Mouse (Mus musculus) embryo, embryonic 9.5 days (tissue): ENCODE data around the gene Lonp1.
"Not testable (repeated sequence)": the region's sequence is repeated elsewhere in the genome, so short reads cannot be mapped to it uniquely, and the experiment has no call there.

Source experiments
- DNase-seq: peaks from one replicate; pipeline ENCODE4 v3.0.0-alpha.2; 2017; ENCODE audit errors: extremely low spot score

The Lonp1 gene

DNA sequence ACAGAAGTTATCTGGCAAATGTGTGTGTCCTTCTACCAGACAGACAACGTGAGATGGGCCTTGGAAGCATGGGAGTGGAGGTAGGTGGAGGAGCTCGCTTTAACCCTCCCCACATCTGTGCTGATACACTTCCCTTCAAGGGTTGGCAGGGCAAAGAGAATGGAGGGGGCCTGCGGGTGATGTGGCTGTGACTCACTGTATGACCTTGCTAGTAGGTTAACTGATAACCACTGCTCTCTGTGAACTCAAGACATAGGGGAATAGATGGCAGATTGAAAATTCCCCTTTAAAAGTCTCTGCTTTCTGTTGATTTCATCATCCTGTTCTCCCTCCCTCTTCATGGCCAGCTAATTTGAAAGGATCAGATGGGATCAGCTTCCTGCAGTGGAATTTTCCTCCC is 1.2 kb downstream of the Lonp1 start:
- DNase-seq: no peak

DNA sequence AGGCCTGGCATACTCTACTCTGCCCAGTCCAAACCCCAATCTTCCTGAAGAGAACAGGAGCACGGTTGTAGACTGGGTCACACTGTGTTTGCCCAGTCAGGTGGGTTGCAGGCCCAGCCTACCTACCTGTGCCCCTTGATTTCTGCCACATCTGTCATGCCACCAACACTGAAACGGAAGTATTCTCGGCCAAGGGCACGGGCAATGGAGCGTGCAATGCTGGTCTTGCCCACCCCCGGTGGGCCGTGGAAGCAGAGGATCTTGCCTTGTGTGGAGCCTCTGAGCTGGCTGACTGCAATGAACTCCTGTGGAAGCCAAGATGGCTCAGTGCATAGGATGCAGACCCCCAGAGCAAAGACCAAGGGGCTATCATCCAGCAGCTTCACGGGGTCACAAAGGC is 9.1 kb downstream of the Lonp1 start:
- no peak for DNase-seq

DNA sequence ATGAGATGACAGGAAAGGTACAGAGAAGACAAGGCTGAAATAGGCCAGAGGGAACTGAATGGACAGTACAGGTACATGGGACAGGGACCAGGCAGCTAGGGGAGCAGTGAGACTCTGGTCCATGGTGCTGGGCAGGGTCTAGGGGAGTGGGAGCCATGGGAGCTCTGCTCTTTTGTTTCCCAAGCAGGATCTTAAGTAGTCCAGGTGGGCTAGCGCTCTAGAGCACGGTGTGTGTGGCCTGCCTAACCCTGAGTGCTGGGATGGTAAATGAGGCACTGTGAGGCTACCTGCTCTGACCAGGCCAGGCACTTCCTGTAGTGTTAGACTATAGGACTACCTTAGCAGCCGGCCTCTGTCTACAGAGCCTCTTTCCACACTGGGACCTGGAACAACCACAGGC is 10.0 kb downstream of the Lonp1 start:
- no peak for DNase-seq

DNA sequence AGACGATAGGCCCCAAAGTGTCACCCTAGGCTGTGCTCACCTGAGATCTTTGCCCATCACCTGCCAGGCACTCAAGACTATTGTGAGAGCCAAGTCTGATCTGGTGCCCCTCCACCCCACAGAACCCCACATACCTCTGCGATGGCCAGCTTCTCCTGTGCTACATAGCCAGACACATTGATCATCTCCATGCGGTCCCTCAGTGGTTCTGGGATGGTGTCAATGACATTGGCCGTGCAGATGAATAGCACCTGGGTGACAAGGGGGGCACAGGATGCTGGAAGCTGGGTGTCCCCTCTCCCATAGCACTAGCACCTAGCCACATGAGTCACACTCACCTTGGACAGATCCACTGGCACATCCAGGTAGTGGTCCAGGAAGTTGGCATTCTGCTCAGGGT is 10.9 kb downstream of the Lonp1 start:
- no peak for DNase-seq

DNA sequence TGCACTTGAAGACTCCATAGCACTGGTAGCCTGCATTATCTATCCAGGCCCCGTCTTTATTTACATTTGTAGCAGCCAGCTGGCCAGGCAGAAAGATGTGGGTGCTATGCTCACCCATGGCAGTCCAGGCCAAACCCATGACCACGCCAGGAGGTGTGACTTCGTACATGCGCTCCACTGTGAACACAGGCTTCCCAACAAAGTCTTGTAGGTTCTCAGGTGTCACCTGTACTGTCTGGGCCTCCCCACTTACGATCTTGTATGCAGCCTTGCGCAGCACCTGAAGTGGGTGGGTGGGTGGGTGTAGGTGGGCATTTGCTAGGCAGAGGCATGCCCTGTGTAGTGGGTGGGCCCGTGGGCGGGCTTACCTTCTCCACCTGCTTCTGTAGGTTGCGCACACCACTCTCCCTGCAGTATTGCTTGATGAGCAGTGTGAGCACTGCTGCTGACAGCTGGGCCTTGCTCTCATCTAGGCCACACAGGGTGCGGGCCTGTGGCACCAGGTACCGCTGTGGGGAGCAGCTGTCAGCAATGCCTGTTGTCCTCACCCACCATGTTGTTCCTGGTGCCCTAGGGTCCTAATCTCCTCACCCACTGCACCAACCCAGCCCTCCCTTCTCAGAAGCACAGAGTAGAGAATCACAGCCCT is 11.4 kb downstream of the Lonp1 start:
- DNase-seq: no peak

DNA sequence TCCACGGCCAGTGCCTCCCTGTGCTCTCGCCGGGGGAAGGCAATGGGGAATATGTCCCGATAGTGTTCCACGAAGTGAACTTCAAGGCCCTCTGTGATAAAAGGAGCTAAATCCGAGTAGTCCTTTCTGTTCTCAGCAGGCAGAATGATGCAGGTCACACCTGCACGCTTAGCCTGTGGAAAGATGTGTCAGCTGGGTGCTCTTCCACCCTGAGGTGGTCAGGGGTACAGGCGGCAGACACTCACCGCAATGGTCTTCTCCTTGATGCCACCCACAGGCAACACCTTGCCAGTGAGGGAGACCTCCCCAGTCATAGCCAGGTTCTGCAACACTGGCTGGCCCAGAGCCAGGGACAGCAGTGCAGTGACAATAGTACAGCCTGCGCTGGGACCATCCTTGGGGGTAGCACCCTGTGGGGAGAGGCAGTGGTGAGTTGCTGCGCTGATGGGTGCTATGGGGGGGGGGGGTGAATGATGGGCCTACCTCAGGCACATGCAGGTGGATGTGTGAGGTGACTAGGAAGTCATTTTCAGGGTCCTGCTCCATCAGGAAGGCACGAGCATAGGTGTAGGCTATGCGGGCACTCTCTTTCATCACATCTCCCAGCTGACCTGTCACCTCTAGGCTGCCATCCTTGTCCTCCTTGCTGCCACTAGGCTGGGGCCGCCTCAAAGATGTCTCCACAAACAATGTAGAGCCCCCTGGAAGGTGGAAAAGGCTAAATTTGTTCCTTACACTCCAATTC is 12.1 kb downstream of the Lonp1 start:
- no peak for DNase-seq

DNA sequence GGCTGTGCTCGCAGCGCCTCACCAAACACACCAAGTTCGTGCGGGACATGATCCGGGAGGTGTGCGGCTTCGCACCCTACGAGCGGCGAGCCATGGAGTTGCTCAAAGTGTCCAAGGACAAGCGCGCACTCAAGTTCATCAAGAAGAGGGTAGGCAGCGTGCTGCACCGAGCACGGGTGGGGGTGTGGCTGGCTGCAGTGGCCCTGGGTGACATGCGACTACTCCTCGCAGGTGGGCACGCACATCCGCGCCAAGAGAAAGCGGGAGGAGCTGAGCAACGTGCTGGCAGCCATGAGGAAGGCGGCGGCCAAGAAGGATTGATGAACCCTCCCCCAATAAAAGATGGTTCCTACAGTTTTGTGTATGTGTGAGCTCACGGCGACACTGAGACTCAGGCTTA is 12.8 kb downstream of the Lonp1 start:
- DNase-seq: not testable (repeated sequence)

DNA sequence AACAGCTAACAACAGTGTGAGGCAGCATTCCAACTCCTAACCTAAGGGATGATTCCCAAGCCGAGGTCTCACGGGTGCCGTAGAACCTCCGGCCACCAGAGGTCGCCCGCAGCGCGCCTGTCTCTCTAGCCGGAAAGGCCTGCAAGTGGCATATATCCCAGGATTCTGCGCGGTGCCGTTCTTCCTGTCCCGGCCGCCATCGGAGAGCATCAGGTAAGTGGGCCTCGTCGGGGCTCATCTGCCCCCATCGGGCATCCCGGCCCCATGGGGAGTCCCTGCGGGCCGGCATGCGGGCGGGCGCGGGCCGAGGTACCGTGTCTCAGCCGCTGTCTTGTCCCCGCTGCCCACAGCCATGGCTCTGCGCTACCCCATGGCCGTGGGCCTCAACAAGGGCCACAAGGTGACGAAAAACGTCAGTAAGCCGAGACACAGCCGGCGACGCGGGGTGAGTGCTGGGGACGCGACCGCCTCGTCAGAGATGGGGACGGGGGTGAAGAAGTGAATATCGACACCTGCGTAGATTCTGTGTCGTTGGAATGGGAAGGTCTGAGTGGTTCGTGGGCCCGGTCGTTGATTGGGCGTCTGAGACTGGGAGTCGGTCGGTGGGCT is 13.3 kb downstream of the Lonp1 start, which contains the start of gene Rpl36:
Gene Rpl36 (plus strand): TSS at position 181 of the 609 bp plus-strand sequence.
- DNase-seq: peak; percentile 95

DNA sequence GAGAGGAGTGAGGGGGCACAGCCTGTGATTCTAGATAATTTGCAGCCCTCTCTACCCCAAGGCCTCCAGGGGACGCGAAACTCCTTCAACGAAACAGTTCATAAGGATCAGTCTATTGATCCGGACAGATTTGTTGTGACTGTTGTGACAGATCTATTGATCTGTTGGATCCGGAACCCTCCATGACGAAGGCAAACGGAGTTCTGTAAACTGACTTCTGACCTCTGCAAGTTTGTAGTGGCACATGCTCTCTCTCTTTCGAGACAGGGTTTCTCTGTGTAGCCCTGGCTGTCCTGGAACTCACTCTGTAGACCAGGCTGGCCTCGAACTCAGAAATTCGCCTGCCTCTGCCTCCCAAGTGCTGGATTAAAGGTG is 14.1 kb downstream of the Lonp1 start:
- DNase-seq: not testable (repeated sequence)

GRCm38 (mm10) chr17:56611861-56612564 is 14.7 kb downstream of the Lonp1 start:
- DNase-seq: peak; percentile 84

GRCm38 (mm10) chr17:56611323-56611722 is 15.4 kb downstream of the Lonp1 start:
- DNase-seq: no peak

DNA sequence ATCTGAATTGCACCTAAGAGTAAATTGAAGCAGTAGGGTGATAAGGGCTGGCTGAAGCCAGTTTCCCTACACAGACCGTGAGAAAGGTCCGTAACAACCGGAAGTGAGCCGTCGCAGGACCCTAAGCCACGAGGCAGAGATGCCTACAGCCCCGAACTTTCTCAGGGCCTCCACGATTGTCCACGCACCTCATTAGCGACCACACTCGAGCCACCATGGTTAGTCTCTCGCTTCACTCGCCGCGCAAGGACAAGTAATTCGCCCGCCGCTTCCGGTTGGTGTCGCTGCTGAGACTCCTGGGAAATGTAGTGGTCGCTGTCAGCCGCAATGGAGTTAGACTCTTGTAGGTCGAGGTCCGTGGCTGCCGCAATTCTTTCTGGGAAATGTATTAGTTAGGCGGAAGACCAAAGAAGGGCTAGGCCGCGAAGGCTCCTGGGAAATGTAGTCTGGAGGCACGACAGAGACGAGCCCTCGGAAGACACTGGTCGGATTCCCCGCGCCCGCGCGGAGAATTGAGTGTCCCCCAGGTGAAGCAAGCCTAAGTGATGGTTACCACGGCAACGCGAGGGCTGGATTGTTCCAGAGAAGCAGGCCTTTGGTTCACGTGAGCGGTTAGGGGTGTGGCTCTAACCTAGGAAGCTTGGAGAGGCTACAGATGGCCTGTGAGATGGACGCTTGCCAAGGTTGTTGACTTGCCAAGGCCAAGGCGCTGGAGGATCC is 17.1 kb downstream of the Lonp1 start, which contains the start of gene 2410015M20Rik:
Gene 2410015M20Rik (minus strand): TSS at position 320 of the 720 bp plus-strand sequence.
- peak; percentile 91 for DNase-seq

DNA sequence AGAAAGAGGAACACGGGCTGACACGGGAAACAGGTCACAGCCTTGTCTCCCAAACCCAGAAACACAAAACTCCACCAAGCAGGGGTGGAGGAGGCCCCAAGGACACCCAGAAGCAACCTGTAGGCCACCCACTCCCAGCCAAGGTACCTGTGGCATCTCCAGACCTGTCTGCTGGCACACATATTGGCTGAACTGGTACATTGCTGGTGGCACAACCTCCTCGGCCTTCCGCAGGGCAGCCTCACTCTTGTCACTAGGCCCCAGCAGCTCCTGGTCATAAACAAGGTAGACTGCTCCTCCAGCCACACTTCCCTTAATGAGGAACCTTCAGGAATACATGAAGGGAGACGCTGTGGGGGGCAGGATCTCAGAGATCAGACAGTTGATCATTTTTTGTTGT is 18.0 kb downstream of the Lonp1 start:
- no peak for DNase-seq

- DNase-seq: no peak
Observed at GRCm38 (mm10) chr17:56607521-56608062, 19.1 kb downstream of the Lonp1 start.

DNA sequence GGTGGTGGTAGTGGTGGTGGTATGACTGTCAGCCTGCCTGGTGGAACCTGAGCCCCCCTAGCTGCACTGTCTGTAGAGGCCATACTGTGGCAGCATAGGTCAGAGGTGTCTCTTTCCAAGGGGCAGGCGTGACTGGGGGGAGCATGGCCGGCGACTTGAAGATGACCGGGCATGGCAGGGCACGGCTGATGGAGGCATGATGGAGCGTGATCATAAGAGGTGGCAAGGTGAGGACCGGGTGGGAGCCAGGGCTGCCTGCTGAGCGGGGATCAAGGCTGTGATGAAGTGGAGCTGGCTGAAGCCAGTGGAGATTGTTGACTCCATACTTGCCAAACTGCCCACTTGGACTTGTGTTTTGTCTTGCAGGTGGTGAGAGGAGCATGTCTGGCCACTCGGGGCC is 21.3 kb downstream of the Lonp1 start:
- DNase-seq: no peak

DNA sequence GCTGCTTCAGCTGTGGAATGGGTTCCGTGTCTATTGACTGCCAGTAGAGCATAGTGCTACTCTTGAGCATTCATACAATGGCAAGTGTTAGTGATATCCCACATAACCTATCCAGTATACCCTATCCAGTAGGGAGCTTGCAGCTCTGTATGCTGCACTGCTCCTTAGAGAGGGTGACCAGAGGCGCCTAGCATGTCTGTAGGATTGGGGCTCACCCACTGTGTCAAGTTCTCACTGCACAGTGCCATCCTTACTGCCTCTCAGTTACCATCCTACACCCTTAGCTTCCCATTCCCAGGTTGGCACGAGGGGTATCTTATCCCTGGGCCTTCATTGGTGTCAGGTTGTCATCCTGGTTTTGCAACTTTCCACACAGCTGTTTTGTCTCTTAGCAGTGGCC is 22.3 kb downstream of the Lonp1 start:
- DNase-seq: no peak

GRCm38 (mm10) chr17:56604070-56604380 is 22.7 kb downstream of the Lonp1 start:
- no peak for DNase-seq

DNA sequence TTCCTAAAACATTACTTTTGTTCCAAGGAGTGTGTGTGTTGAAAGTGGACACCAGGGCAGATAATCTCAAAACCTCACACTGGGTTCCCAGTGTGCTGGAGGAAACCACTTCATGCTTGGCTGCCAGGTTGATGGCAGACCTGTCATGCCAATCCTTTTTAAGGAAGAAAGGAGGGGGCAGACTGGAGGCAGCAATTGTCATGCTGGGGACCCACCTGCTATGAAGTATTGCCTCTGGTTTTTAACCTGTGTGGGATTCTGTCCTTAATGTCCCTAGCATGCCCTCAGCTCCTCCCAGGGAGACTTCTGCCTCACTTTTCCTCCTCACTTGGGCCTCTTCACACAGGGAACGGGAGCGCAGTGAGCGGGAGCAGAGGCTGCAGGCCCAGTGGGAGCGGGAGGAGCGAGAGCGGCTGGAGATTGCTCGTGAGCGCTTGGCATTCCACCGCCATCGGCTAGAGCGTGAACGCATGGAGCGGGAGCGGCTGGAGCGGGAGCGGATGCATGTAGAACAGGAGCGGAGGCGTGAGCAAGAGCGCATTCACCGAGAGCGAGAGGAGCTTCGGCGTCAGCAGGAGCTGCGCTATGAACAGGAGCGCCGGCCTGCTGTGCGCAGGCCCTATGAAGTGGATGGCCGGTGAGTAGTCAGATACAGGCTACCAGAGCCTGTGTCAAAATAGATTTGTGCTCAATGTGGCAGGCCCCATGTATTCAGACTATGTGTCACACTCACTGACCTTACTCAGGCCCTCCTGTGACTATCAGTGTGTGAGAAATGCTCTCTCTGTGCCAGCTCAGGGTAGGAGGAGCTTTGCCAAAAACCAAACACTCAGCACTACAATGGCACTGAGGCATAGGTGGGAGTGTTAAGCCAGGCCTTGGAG is 23.3 kb downstream of the Lonp1 start:
- no peak for DNase-seq

DNA sequence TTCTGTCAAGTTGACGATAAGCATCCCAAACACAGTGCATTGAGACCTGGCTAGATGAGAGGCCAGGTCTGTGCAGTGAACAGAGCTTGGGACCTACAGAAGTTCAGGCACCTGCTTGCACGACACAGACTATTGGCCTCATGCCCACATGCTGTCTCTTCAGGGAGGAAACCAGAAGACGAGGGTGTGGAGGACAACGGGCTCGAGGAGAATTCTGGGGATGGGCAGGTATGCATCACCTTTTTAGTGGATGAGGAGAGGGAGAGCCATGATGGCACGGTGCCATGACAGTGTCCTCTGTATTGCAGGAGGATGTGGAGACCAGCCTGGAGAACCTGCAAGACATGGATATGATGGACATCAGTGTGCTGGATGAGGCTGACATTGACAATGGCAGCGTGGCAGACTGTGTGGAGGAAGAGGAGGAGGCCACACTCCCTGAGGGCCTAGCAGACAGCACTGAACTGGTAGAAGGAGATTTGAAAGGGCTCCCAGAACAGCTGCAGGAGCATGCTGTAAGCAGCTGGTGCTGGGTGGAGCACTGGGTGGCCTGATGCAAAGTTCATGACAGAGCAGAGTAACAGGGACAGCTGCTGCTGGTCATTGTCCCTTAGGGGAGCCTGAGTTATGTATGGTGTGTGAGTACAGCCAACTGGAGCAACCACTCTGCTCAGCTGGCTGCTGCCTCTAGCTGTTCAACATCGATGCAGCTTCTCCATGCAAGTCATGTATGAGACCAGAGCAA is 33.0 kb downstream of the Lonp1 start:
- DNase-seq: no peak

DNA sequence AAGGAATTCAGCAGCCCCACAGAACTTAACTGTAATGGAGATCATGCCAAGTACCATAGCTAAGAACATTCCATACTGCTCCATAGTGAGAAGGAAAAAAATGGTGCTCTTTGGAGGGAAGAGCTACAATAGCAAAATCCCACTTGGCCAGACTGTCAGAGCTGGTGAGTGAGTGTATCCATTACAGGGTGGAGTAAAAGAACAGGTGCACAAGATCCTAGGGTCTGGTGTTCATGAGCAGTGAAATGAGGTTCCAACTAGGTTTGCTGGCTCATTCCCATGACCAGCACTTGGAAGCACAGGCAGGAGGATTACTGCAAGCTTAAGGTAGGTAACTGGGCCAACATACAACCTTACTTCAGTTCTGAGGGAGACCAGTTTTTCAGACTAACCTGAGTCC is 34.1 kb downstream of the Lonp1 start:
- no peak for DNase-seq
